Mouse (Mus musculus) ES-CJ7 (cell line): ENCODE results near the gene AV320801.
"Not testable (repeated sequence)": the region's sequence is repeated elsewhere in the genome, so short reads cannot be mapped to it uniquely, and the experiment has no call there.

ENCODE experiments used
- DNase-seq: peaks from one replicate; pipeline ENCODE4 v3.0.0; 2011; ENCODE audit warnings: low read depth, low spot score

Gene AV320801

GRCm38 (mm10) chrX:135494288-135494687 is at the start of gene AV320801:
TSS of gene AV320801 (plus strand) at chrX:135494588.
- not testable (repeated sequence) for DNase-seq

- DNase-seq: not testable (repeated sequence)
Measured at GRCm38 (mm10) chrX:135464160-135464559, 30.2 kb upstream of the AV320801 start.

GRCm38 (mm10) chrX:135481902-135482301 is 12.5 kb upstream of the AV320801 start:
- DNase-seq: not testable (repeated sequence)

GRCm38 (mm10) chrX:135483183-135483582 is 11.2 kb upstream of the AV320801 start:
- DNase-seq: not testable (repeated sequence)
